Comparison of ENCODE assay signal across 24 mouse cellular contexts in the genomic region with DNA sequence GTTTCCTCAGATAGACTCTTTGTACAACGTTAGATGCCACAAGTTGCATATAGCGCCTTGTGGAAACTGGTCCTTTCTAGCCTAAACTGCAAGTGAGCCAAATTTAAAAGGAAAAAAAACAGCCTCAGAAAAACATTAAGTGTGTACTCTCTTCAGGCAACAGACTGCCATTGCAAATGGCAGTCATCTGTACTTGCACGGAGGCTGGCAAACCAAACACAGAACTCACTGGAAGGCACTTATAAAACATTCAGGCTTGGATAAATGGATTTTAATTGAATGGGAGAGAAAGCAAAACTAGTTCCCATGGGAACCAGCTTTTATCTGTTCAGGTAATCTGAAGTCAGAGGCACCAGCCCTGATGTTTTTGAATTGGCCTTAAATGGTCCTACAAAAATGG.
DNase-seq lines count a peak whose midpoint lies in the region; ATAC-seq and TF ChIP-seq lines count a peak whose summit lies in the region.
"Had no signal": no experiment of that assay in that cellular context is flagged by ENCODE, and none has a peak within 500 bp of the region (broad histone marks: within the 10 kb centered on the region; RNA-seq: fewer than 3 reads in every experiment).

No protein-coding gene starts in this region.

- no peak overlapping the region for H3K9ac ChIP-seq in forebrain, embryonic 14.5 days (ENCODE audit: low read length)
- no peak overlapping the region for H3K9ac ChIP-seq in forebrain, embryonic 13.5 days
- H3K9ac ChIP-seq in forebrain, postnatal 0 days, result no peak overlapping the region
- no peak overlapping the region for H3K9ac ChIP-seq in forebrain, embryonic 11.5 days (ENCODE audit: low read length)
- H3K9ac ChIP-seq: embryonic facial prominence, embryonic 12.5 days; forebrain, embryonic 15.5 days had no signal

- H3K27me3 ChIP-seq in forebrain, embryonic 14.5 days (replicated peaks; ENCODE audit: control insufficient read depth, insufficient read depth, low read length), result no peaks in the 10 kb centered on the region
- no peaks in the 10 kb centered on the region for H3K27me3 ChIP-seq in forebrain, embryonic 13.5 days
- H3K27me3 ChIP-seq in forebrain, postnatal 0 days (ENCODE audit: insufficient read depth, low read length), result no peaks in the 10 kb centered on the region
- no peaks in the 10 kb centered on the region for H3K27me3 ChIP-seq in forebrain, embryonic 11.5 days (ENCODE audit: control insufficient read depth, insufficient read depth, low read length)
- no peaks in the 10 kb centered on the region for H3K27me3 ChIP-seq in thymus, adult 2 months (ENCODE audit: control insufficient read depth, insufficient read depth, low read length)
- H3K27me3 ChIP-seq: CH12.LX; embryonic facial prominence, embryonic 12.5 days; forebrain, embryonic 15.5 days had no signal

- no peaks in the 10 kb centered on the region for H3K4me1 ChIP-seq in forebrain, embryonic 14.5 days (ENCODE audit: control insufficient read depth, insufficient read depth, low read length)
- no peaks in the 10 kb centered on the region for H3K4me1 ChIP-seq in forebrain, embryonic 13.5 days
- no peaks in the 10 kb centered on the region for H3K4me1 ChIP-seq in forebrain, postnatal 0 days (ENCODE audit: insufficient read depth)
- no peaks in the 10 kb centered on the region for H3K4me1 ChIP-seq in forebrain, embryonic 11.5 days (replicated peaks; ENCODE audit: control insufficient read depth, insufficient read depth, low read length)
- H3K4me1 ChIP-seq in thymus, adult 2 months (replicated peaks; ENCODE audit: control insufficient read depth, insufficient read depth, low read length), result no peaks in the 10 kb centered on the region
- H3K4me1 ChIP-seq: embryonic facial prominence, embryonic 10.5 days; embryonic facial prominence, embryonic 12.5 days had no signal

- H3K9me3 ChIP-seq in forebrain, embryonic 14.5 days (replicated peaks; ENCODE audit: control insufficient read depth, low read length), result no peaks in the 10 kb centered on the region
- H3K9me3 ChIP-seq in forebrain, embryonic 13.5 days (replicated peaks), result no peaks in the 10 kb centered on the region
- no peaks in the 10 kb centered on the region for H3K9me3 ChIP-seq in forebrain, postnatal 0 days (ENCODE audit: low read length)
- H3K9me3 ChIP-seq in forebrain, embryonic 11.5 days (ENCODE audit: control insufficient read depth, low read length), result no peaks in the 10 kb centered on the region
- H3K9me3 ChIP-seq: embryonic facial prominence, embryonic 10.5 days; embryonic facial prominence, embryonic 12.5 days; forebrain, embryonic 15.5 days had no signal

- WGBS in forebrain, embryonic 14.5 days, result 84% methylated on average over 3 of the region's 3 CpGs
- WGBS in forebrain, embryonic 13.5 days, result 91% methylated on average over 3 of the region's 3 CpGs
- 55% methylated on average over 3 of the region's 3 CpGs for WGBS in forebrain, postnatal 0 days
- WGBS in forebrain, embryonic 11.5 days, result 96% methylated on average over 3 of the region's 3 CpGs
- WGBS in thymus, adult 2 months, result 93% methylated on average over 3 of the region's 3 CpGs

- H3K36me3 ChIP-seq in forebrain, embryonic 14.5 days (ENCODE audit: control insufficient read depth, insufficient read depth, low read length), result no peaks in the 10 kb centered on the region
- H3K36me3 ChIP-seq in forebrain, embryonic 13.5 days (ENCODE audit: poor library complexity, severe bottlenecking), result no peaks in the 10 kb centered on the region
- no peaks in the 10 kb centered on the region for H3K36me3 ChIP-seq in forebrain, postnatal 0 days (ENCODE audit: insufficient read depth)
- no peaks in the 10 kb centered on the region for H3K36me3 ChIP-seq in forebrain, embryonic 11.5 days (ENCODE audit: control insufficient read depth, insufficient read depth, low read length)
- H3K36me3 ChIP-seq in thymus, adult 2 months (ENCODE audit: control insufficient read depth, insufficient read depth, low read length), result no peaks in the 10 kb centered on the region
- H3K36me3 ChIP-seq: embryonic facial prominence, embryonic 10.5 days; embryonic facial prominence, embryonic 12.5 days; forebrain, embryonic 15.5 days; G1E had no signal

- H3K4me2 ChIP-seq in forebrain, embryonic 14.5 days (ENCODE audit: low read length), result no peak overlapping the region
- H3K4me2 ChIP-seq in forebrain, embryonic 13.5 days, result no peak overlapping the region
- no peak overlapping the region for H3K4me2 ChIP-seq in forebrain, postnatal 0 days (ENCODE audit: low read depth)
- no peak overlapping the region for H3K4me2 ChIP-seq in forebrain, embryonic 11.5 days (ENCODE audit: low read depth, low read length, severe bottlenecking)
- H3K4me2 ChIP-seq: embryonic facial prominence, embryonic 12.5 days; forebrain, embryonic 15.5 days had no signal

- no peak for TF ChIP-seq CTCF in forebrain, postnatal 0 days (IDR thresholded peaks at IDR 0.05; ENCODE audit: low read depth)
- TF ChIP-seq CTCF in thymus, adult 2 months (IDR thresholded peaks at IDR 0.05; ENCODE audit: borderline replicate concordance, control insufficient read depth, extremely low read depth, insufficient read depth, low read length, poor library complexity), result no peak

- no peak for TF ChIP-seq POLR2A in thymus, adult 2 months (IDR thresholded peaks at IDR 0.05; ENCODE audit: control insufficient read depth, extremely low read depth, insufficient read depth, low read length, poor library complexity)

- H3K4me3 ChIP-seq in forebrain, embryonic 14.5 days (ENCODE audit: low read depth, low read length), result no peak overlapping the region
- no peak overlapping the region for H3K4me3 ChIP-seq in forebrain, embryonic 13.5 days
- no peak overlapping the region for H3K4me3 ChIP-seq in forebrain, postnatal 0 days (ENCODE audit: low read depth, low read length)
- no peak overlapping the region for H3K4me3 ChIP-seq in forebrain, embryonic 11.5 days (ENCODE audit: low read depth, low read length)
- H3K4me3 ChIP-seq in thymus, adult 2 months (ENCODE audit: control insufficient read depth, insufficient read depth, low read length), result no peak overlapping the region
- H3K4me3 ChIP-seq: embryonic facial prominence, embryonic 10.5 days; embryonic facial prominence, embryonic 12.5 days; forebrain, embryonic 15.5 days had no signal

- peak; percentile 25 for DNase-seq in forebrain, embryonic 14.5 days (ENCODE audit: low spot score)
- DNase-seq in forebrain, postnatal 0 days, result peak; percentile 44
- DNase-seq in forebrain, embryonic 11.5 days (ENCODE audit: low spot score), result no peak
- peak; percentile 16 for DNase-seq in layer of hippocampus, adult 9-11 months
- DNase-seq in layer of hippocampus, adult 9-10 months (ENCODE audit: low spot score), result no peak
- DNase-seq in thymus, adult 2 months, result no peak
- DNase-seq: adrenal gland, adult 8-10 months; adrenal gland, postnatal 14 days; adrenal gland, postnatal 36 days; B cell, adult 2 months; cerebellum, adult 11-12 months; cerebellum, adult 2 months; cerebellum, adult 9-10 months; cerebellum, postnatal 10 days; cerebellum, postnatal 25 days had no signal

- no peak for ATAC-seq in forebrain, embryonic 14.5 days
- no peak for ATAC-seq in forebrain, embryonic 13.5 days
- peak; percentile 66 for ATAC-seq in forebrain, postnatal 0 days
- ATAC-seq in forebrain, embryonic 11.5 days (replicated peaks; ENCODE audit: low FRiP score), result no peak
- ATAC-seq: activated CD4-positive, CD25-positive, alpha-beta regulatory T cell, adult 4 months; CD4-positive, CD25-positive, alpha-beta regulatory T cell, adult 4 months; forebrain, embryonic 15.5 days; Patski had no signal

- no peak overlapping the region for H3K27ac ChIP-seq in forebrain, embryonic 14.5 days (ENCODE audit: low read depth, low read length)
- H3K27ac ChIP-seq in forebrain, embryonic 13.5 days, result no peak overlapping the region
- H3K27ac ChIP-seq in forebrain, postnatal 0 days (ENCODE audit: low read depth, low read length), result no peak overlapping the region
- H3K27ac ChIP-seq in forebrain, embryonic 11.5 days (ENCODE audit: low read depth, low read length), result no peak overlapping the region
- no peak overlapping the region for H3K27ac ChIP-seq in thymus, adult 2 months (ENCODE audit: control insufficient read depth, insufficient read depth, low read length)
- H3K27ac ChIP-seq: embryonic facial prominence, embryonic 10.5 days; embryonic facial prominence, embryonic 12.5 days; forebrain, embryonic 15.5 days had no signal

Comparison
In these comparisons a context has a peak if more than half of its experiments do, and no peak if none do; other contexts are left out.
1. DNase-seq: peak in forebrain, embryonic 14.5 days (single experiment), forebrain, postnatal 0 days (single experiment) and layer of hippocampus, adult 9-11 months (single experiment); none in forebrain, embryonic 11.5 days (single experiment), layer of hippocampus, adult 9-10 months (single experiment) and thymus, adult 2 months (single experiment).